Mouse (Mus musculus): ENCODE data around the gene Kcne1l. TPM values are rescaled to one million over a fixed set of nuclear protein-coding genes. Genes with fewer than 3 reads are reported as not detected.

Gene Kcne1l
- polyA plus RNA-seq (2012; rRNA removed), result 0.47 and 0.50 TPM in 2 replicates
- 0.56 and 1.1 TPM in 2 replicates for polyA plus RNA-seq (2014; fragmentation: Nextera tagmentation; extraction: Ambion mirVana)

DNA sequence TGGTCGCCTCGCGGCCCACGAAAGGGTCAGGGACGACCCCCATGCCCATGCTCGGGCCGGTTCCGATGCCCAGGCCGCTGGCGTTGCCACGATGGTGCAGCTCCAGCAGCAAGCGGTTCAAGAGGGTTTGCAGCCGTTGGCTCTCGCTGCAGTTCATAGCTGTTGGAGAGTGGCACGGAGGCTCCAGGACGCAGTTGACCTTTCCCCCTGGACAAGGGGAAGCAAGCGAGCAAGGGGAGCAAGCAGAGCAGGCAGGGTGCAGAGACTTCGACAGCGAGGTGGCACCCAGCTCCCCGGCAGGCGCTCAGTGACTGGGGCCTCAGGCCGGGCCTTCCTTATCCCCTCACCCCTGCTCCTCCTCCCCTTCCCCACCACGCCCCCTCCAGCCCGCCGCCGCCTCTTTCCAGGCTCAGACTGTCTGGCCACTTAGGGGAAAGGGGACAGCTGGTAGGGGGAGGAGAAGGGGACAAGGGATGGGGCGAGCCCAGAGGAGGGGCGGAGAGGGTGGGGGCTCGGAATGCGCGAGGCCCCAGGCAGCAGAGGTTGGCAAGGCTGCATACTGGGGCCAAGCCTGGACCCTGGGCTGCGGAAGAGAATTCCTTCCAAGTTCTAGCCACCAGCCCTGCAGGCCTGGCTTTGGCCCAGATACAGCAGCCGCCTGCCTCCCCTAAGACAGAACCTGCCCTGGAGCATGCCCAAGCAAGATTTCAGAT, at the start of gene Kcne1l:
TSS of gene Kcne1l (minus strand) at position 426 of the 713 bp plus-strand sequence.
- no peak for TF ChIP-seq EP300 (IDR thresholded peaks at IDR 0.05; ENCODE audit: low read depth)
- TF ChIP-seq CTCF (IDR thresholded peaks at IDR 0.05; ENCODE audit: low read depth), result no peak
- no peak for ATAC-seq (ENCODE audit: insufficient read depth)
- Histone ChIP-seq H3K4me3 (ENCODE audit: insufficient read depth in 1 of 2, low read depth in 2 of 2, low read length in 2 of 2) (no peak within 1 kb of the TSS), H3K27ac (no peak within 1 kb of the TSS), H3K4me1 (replicated peaks; ENCODE audit: control insufficient read depth in 2 of 2, insufficient read depth in 2 of 2, low read length in 1 of 2) (no peaks in the 10 kb centered on the region), H3K9ac (replicated peaks) (no peak within 1 kb of the TSS), H3K4me2 (ENCODE audit: low read depth) (peak within 1 kb of the TSS; percentile 2), H3K9me3 (ENCODE audit: control insufficient read depth, low read length) (no peaks in the 10 kb centered on the region), H3K36me3 (replicated peaks; ENCODE audit: control insufficient read depth, insufficient read depth, low read depth) (no peaks in the 10 kb centered on the region), H3K27me3 (ENCODE audit: control insufficient read depth, insufficient read depth, low read length) (peaks cover 10% of the 10 kb centered on the region)
- 25% methylated on average over 31 of the region's 33 CpGs for WGBS (ENCODE audit: insufficient replicate concordance)
- DNase-seq (ENCODE audit: low read depth in 3 of 3, low spot score in 3 of 3), result no peak

DNA sequence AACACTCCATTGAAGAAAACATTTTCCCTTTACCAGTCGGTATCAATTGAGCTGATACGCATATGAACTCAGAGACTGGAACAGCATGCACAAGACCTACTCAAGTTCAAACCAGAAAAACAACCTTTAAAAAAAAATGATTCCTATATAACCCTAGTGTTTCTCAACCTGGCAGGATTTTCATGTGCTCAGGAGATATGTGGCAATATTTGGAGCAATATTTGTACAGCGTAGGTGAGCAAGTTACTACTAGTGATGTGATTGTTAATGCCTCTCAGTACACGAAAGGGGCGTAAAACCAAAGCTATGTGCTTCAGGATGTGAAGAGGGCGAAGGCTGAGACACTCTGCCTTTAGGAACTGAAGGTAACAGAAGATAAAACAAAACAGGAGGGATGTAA, 30.1 kb upstream of the Kcne1l start:
- Histone ChIP-seq H3K27me3 (ENCODE audit: control insufficient read depth, insufficient read depth, low read length) (no peaks in the 10 kb centered on the region), H3K36me3 (replicated peaks; ENCODE audit: control insufficient read depth, insufficient read depth, low read depth) (no peaks in the 10 kb centered on the region; the same call in 1 of the 2 replicates), H3K4me1 (replicated peaks; ENCODE audit: control insufficient read depth in 2 of 2, insufficient read depth in 2 of 2, low read length in 1 of 2) (no peaks in the 10 kb centered on the region), H3K27ac (no peak overlapping the region), H3K9ac (replicated peaks) (no peak overlapping the region), H3K9me3 (ENCODE audit: control insufficient read depth, low read length) (no peaks in the 10 kb centered on the region), H3K4me2 (ENCODE audit: low read depth) (no peak overlapping the region), H3K4me3 (ENCODE audit: insufficient read depth in 1 of 2, low read depth in 2 of 2, low read length in 2 of 2) (no peak overlapping the region)
- 82% methylated on average over 6 of the region's 6 CpGs for WGBS (ENCODE audit: insufficient replicate concordance)
- no peak for DNase-seq (ENCODE audit: low read depth in 3 of 3, low spot score in 3 of 3)
- ATAC-seq (ENCODE audit: insufficient read depth), result no peak
- TF ChIP-seq EP300 (IDR thresholded peaks at IDR 0.05; ENCODE audit: low read depth), result no peak
- no peak for TF ChIP-seq CTCF (IDR thresholded peaks at IDR 0.05; ENCODE audit: low read depth)

- Histone ChIP-seq H3K4me1 (replicated peaks; ENCODE audit: control insufficient read depth in 2 of 2, insufficient read depth in 2 of 2, low read length in 1 of 2) (no peaks in the 10 kb centered on the region), H3K4me3 (ENCODE audit: insufficient read depth in 1 of 2, low read depth in 2 of 2, low read length in 2 of 2) (no peak overlapping the region), H3K4me2 (ENCODE audit: low read depth) (no peak overlapping the region), H3K36me3 (replicated peaks; ENCODE audit: control insufficient read depth, insufficient read depth, low read depth) (no peaks in the 10 kb centered on the region; the same call in 1 of the 2 replicates), H3K9ac (replicated peaks) (no peak overlapping the region), H3K27ac (no peak overlapping the region), H3K9me3 (ENCODE audit: control insufficient read depth, low read length) (no peaks in the 10 kb centered on the region), H3K27me3 (ENCODE audit: control insufficient read depth, insufficient read depth, low read length) (no peaks in the 10 kb centered on the region)
- no peak for ATAC-seq (ENCODE audit: insufficient read depth)
- no peak for DNase-seq (ENCODE audit: low read depth in 3 of 3, low spot score in 3 of 3)
- TF ChIP-seq EP300 (IDR thresholded peaks at IDR 0.05; ENCODE audit: low read depth) (no peak), CTCF (IDR thresholded peaks at IDR 0.05; ENCODE audit: low read depth) (no peak)
- WGBS (ENCODE audit: insufficient replicate concordance), result 82% methylated on average over 5 of the region's 5 CpGs
Measured at GRCm38 (mm10) chrX:142335502-142335901, 29.4 kb upstream of the Kcne1l start.

GRCm38 (mm10) chrX:142325760-142326159, 19.7 kb upstream of the Kcne1l start:
- no peak overlapping the region for H3K4me2 ChIP-seq (ENCODE audit: low read depth)
- no peak for TF ChIP-seq EP300 (IDR thresholded peaks at IDR 0.05; ENCODE audit: low read depth)
- TF ChIP-seq CTCF (IDR thresholded peaks at IDR 0.05; ENCODE audit: low read depth), result peak; percentile 18; the same call in 1 of the 2 replicates
- H3K36me3 ChIP-seq (replicated peaks; ENCODE audit: control insufficient read depth, insufficient read depth, low read depth), result no peaks in the 10 kb centered on the region; the same call in 1 of the 2 replicates
- ATAC-seq (ENCODE audit: insufficient read depth) (no peak), DNase-seq (ENCODE audit: low read depth in 3 of 3, low spot score in 3 of 3) (no peak)
- no peaks in the 10 kb centered on the region for H3K9me3 ChIP-seq (ENCODE audit: control insufficient read depth, low read length)
- H3K27ac ChIP-seq, result no peak overlapping the region
- H3K27me3 ChIP-seq (ENCODE audit: control insufficient read depth, insufficient read depth, low read length), result no peaks in the 10 kb centered on the region
- WGBS (ENCODE audit: insufficient replicate concordance), result 74% methylated on average over 1 of the region's 2 CpGs
- H3K4me1 ChIP-seq (replicated peaks; ENCODE audit: control insufficient read depth in 2 of 2, insufficient read depth in 2 of 2, low read length in 1 of 2), result no peaks in the 10 kb centered on the region
- H3K4me3 ChIP-seq (ENCODE audit: insufficient read depth in 1 of 2, low read depth in 2 of 2, low read length in 2 of 2), result no peak overlapping the region
- H3K9ac ChIP-seq (replicated peaks), result no peak overlapping the region

DNA sequence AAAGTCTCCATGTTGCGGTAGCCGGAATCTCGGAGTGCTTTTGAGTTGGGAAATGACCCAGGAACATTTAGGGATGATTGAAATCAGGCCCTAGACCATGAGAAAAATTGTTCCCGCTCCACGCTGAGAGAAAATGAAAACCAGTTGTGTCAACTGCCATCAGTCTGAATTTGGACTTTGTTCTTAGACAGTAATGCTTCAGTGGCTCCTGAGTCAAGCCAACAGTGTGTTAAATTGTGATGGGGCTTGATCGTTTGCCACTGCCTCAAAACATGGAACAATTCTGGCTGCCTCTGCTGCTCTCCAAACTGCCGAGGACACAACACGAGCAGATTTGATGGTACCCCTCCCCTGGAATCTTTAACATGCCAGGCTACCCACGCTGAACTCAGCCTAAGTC, 10.0 kb upstream of the Kcne1l start:
- no peaks in the 10 kb centered on the region for H3K9me3 ChIP-seq (ENCODE audit: control insufficient read depth, low read length)
- no peaks in the 10 kb centered on the region for H3K4me1 ChIP-seq (replicated peaks; ENCODE audit: control insufficient read depth in 2 of 2, insufficient read depth in 2 of 2, low read length in 1 of 2)
- H3K27ac ChIP-seq, result no peak overlapping the region
- DNase-seq (ENCODE audit: low read depth in 3 of 3, low spot score in 3 of 3) (no peak), ATAC-seq (ENCODE audit: insufficient read depth) (no peak)
- no peak overlapping the region for H3K4me3 ChIP-seq (ENCODE audit: insufficient read depth in 1 of 2, low read depth in 2 of 2, low read length in 2 of 2)
- no peaks in the 10 kb centered on the region for H3K27me3 ChIP-seq (ENCODE audit: control insufficient read depth, insufficient read depth, low read length)
- WGBS (ENCODE audit: insufficient replicate concordance), result 68% methylated on average over 9 of the region's 9 CpGs
- TF ChIP-seq EP300 (IDR thresholded peaks at IDR 0.05; ENCODE audit: low read depth) (no peak), CTCF (IDR thresholded peaks at IDR 0.05; ENCODE audit: low read depth) (no peak)
- no peaks in the 10 kb centered on the region for H3K36me3 ChIP-seq (replicated peaks; ENCODE audit: control insufficient read depth, insufficient read depth, low read depth)
- no peak overlapping the region for H3K4me2 ChIP-seq (ENCODE audit: low read depth)
- no peak overlapping the region for H3K9ac ChIP-seq (replicated peaks)
